Mouse (Mus musculus): Measurements from ENCODE around the gene Plch2.

GRCm38 (mm10) chr4:155070199-155070598, 13.6 kb upstream of the Plch2 start:
- no peak for TF ChIP-seq GATA1 (IDR thresholded peaks at IDR 0.05; ENCODE audit: low read length)
- no peak for TF ChIP-seq TAL1 (IDR thresholded peaks at IDR 0.05; ENCODE audit: low read length)

All from erythroblast, embryonic 14.5 days (primary cell).